Mouse (Mus musculus) heart, postnatal 14 days (tissue): Measurements from ENCODE around the gene St3gal4. TPM values are rescaled to one million over a fixed set of nuclear protein-coding genes. Genes with fewer than 3 reads are reported as not detected.
A peak's percentile ranks its signal among the peaks of the same experiment; 100 is the strongest.

Source experiments
- DNase-seq, 2 experiments: peaks; one replicate each; pipeline ENCODE4 v3.0.0; 2021 to 2022
- intact Hi-C: fragments of 180-260 bp; cut with DNase I; formaldehyde crosslinking; loops from one replicate; pipeline ENCODE4 v1.15.1; 2025
- total RNA-seq, 2 experiments: library from RNA; stranded (reverse); gene quantifications; 2 replicates each; pipeline ENCODE4 v1.2.3; 2021

Gene St3gal4
- total RNA-seq, 2 experiments from 2014 or later = 36.2 to 38.3 TPM

- intact Hi-C loops = no loop called here
- peak in 1 of 2 experiments; percentile 36 for DNase-seq
Observed at GRCm38 (mm10) chr9:35024591-35025496, 94.2 kb downstream of the St3gal4 start.

GRCm38 (mm10) chr9:35021744-35022143 lies 97.3 kb downstream of the St3gal4 start:
- intact Hi-C loops = no loop called here
- no peak for DNase-seq

- no peak for DNase-seq
- intact Hi-C loops = no loop called here
Observed at GRCm38 (mm10) chr9:35020015-35020653, 98.9 kb downstream of the St3gal4 start.

GRCm38 (mm10) chr9:35019372-35019771 lies 99.7 kb downstream of the St3gal4 start:
- intact Hi-C loops = loop anchor here (1.0 to 5.0 kb wide), 5 partner anchors 162 to 967 kb away; no protein-coding TSS in a partner anchor

GRCm38 (mm10) chr9:35018056-35018455 lies 101.0 kb downstream of the St3gal4 start:
- intact Hi-C loops = loop anchor here (2.0 to 5.0 kb wide), 4 partner anchors 161 to 966 kb away; no protein-coding TSS in a partner anchor

More at GRCm38 (mm10) chr9:35019372-35019771, 99.7 kb downstream of the St3gal4 start:
- peak; percentile 47 to 77 for DNase-seq

GRCm38 (mm10) chr9:35017563-35017962 lies 101.5 kb downstream of the St3gal4 start:
- intact Hi-C loops = loop anchor here (1.0 to 5.0 kb wide), 4 partner anchors 35 to 965 kb away; no protein-coding TSS in a partner anchor
- no peak for DNase-seq

More at GRCm38 (mm10) chr9:35018056-35018455, 101.0 kb downstream of the St3gal4 start:
- no peak for DNase-seq

GRCm38 (mm10) chr9:35016762-35017161 lies 102.3 kb downstream of the St3gal4 start:
- intact Hi-C loops = loop anchor here (1.0 to 5.0 kb wide), 4 partner anchors 34 to 964 kb away; no protein-coding TSS in a partner anchor
- DNase-seq = peak in 1 of 2 experiments; percentile 62

GRCm38 (mm10) chr9:35007697-35008341 lies 111.2 kb downstream of the St3gal4 start:
- intact Hi-C loops = no loop called here
- DNase-seq = no peak

- DNase-seq = no peak
- intact Hi-C loops = no loop called here
Observed at GRCm38 (mm10) chr9:35004113-35004512, 115.0 kb downstream of the St3gal4 start.

GRCm38 (mm10) chr9:34997880-34998865 lies 120.9 kb downstream of the St3gal4 start:
- DNase-seq = no peak
- intact Hi-C loops = no loop called here

Other genes with a start within 250 kb of the St3gal4 start
- gene Dcps, start 56.8 kb upstream of the St3gal4 start, total RNA-seq = 10 to 100 TPM; 14.2 to 17.1 TPM
- gene Srpr, start 80.9 kb upstream of the St3gal4 start, total RNA-seq = 10 to 100 TPM; 85.0 to 90.5 TPM
- gene Tirap, start 81.0 kb upstream of the St3gal4 start, total RNA-seq = 1 to 10 TPM; 6.3 to 6.5 TPM
- 10 to 100 TPM; 94.8 to 97.1 TPM for gene Foxred1, start 91.8 kb upstream of the St3gal4 start, total RNA-seq
- gene Fam118b, start 148.5 kb upstream of the St3gal4 start, total RNA-seq = 10 to 100 TPM; 15.4 to 16.8 TPM
- gene Rpusd4, start 148.6 kb upstream of the St3gal4 start, total RNA-seq = 10 to 100 TPM; 10.8 to 10.9 TPM